Mouse (Mus musculus) left cerebral cortex, adult 18-20 months (tissue): ENCODE results near the gene Nsun3. TPM values are rescaled to one million over a fixed set of nuclear protein-coding genes. Genes with fewer than 3 reads are reported as not detected.

Experiments
- DNase-seq, 2 experiments: peaks; one replicate each; pipeline ENCODE4 v3.0.0; 2021 to 2022; ENCODE audit warnings: low spot score in 2 of 2, mixed read lengths in 1 of 2
- long read RNA-seq, 2 experiments: library from polyadenylated mRNA; stranded (forward); transcript quantifications; one replicate each; pipeline ENCODE4 v2.0.0; 2021
- total RNA-seq, 2 experiments: library from RNA; stranded (reverse); gene quantifications; 2 replicates each; pipeline ENCODE4 v1.2.3; 2021

Nsun3 gene
- 10 to 100 TPM; 10.1 to 14.1 TPM for total RNA-seq
- long read RNA-seq, experiment 1, partial matches to known transcripts, result 1 of 1 reads
- long read RNA-seq, experiment 1, other reads (novel, unspliced or antisense), result 0 of 1 reads
- long read RNA-seq, experiment 2, partial matches to known transcripts, result 0 of 1 reads
- long read RNA-seq, experiment 2, other reads (novel, unspliced or antisense), result 0 of 1 reads

DNA sequence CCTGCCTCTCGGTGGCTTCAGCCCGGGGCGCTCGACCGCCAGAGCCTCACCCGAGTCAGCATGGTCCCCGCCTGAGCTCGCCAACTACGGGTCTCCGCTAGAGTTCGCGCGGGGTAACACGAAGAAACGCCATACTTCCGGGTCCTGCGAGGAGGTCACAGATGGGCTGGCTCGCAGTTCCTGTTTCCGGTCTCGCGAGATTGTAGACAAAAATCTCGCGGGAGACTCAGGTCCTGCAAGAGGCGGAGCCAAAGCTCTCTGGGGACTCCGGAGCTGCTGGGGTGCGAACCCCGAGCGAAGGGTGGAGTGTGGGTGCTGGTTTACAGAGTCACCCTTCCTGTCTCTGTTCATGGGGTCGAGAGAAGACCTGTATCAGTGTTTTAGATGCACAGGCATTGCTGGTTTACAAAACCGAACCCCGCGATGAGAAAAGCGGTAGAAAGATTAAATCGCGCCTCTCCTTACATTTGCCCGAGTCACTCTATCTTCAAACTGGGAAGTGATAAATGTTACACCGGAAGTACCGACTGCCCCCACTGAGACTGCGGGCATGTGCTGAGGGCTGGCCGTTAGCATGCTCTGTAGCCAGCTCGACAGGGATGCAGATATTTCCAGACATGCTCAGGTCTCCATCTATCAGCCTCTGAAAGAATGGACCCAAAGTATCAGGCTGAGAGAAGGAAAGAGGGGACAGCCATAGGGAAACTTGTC, at the start of gene Nsun3:
Gene Nsun3, minus strand, starts transcription at position 198 of the 711 bp plus-strand sequence.
- peak; percentile 88 to 92 for DNase-seq

GRCm38 (mm10) chr16:62834016-62834735, 47.6 kb upstream of the Nsun3 start:
- DNase-seq, result no peak

DNA sequence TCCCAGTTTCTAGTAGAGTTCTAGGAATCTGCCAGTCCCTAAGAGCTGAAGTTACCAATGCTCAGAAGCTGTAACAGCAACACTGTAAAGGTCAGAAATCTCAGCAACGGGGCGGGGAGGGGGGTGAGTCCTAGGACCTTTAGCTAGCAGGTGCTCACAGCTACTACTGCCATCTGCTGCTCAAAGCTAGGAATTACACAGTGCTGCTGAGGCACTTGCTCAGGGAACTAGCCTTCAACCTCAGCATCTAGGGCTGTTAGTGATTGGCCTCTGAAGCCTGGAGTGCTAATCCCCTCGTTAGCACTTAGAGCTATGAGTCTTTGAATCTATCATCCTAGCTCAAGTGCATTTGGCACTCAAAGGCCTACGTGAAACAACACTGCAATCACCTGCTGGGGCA, 45.9 kb upstream of the Nsun3 start:
- peak in 1 of 2 experiments; percentile 31 for DNase-seq

DNA sequence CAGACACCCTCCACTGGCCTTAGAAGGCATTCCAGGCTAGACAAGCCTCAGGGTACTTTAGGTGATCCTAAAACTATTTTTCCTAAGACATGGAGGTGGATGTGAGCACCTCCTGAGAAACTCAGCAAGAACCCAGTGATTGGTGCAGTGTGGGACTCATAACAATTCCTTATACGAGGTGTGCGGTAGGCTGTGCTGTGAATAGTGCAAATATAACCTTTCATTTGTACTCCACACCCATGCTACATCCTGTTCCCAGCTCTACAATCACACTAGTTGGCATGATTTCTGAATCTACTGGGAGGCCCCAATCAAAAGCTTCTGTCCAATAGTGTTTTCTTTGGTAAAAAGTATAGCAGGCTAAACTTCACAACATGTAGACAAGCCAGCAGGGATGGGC, 45.4 kb upstream of the Nsun3 start:
- no peak for DNase-seq

DNA sequence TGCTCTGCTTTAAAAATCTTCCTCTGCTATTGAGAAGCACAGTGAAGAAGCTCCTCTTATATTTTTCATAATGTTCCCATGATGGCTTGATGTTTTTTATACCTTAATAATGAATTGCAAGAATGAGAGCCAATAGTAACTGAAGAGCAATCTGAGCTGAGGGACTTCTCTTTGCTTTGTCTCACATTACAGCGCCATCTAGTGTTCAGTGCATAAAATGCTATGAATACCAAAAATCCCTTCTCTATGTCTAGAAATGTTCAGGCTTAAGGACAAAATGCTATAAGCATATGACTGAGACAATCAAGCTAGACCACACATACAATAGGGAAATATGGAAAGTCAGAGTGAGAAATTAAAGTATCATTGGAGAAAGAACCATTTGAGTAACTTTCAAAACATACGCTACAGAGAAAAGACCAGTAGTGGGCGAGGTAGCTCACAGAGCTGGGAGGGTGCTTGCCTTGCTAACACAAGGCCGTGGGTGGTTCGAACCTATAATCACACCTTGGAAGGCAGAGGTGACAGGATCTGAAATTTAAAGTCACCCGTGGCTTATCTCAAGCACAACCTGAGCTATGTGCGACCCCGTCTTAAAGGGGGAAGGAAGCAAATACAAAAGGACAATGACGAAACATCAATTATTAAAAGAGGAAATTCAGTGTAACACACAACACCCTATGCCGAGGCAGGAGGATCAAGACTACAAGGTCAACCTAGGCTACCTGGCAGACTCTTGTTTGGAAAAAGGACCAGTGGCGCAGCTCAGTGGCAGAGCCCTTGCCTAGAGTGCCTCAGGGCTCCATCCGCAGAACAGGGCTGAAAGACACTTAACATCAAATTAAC, 39.8 kb upstream of the Nsun3 start:
- DNase-seq, result no peak

DNA sequence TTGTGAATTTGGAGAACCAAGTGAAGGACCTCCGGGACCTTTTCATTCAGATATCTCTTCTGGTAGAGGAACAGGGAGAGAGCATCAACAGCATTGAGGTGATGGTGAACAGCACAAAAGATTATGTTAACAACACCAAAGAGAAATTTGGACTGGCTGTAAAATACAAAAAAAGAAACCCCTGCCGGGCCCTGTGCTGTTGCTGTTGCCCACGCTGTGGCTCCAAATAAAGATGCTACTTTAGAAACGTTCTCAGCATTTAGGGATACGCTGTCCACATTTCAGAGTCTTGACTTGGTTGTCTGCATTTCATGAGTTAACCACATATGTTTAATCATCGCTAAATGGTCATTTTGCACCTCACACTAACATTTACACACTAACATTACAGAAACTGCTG, 35.9 kb upstream of the Nsun3 start:
- DNase-seq, result no peak

- DNase-seq, result no peak
These were observed 27.9 kb upstream of the Nsun3 start, which contains the start of gene Stx19 for GRCm38 (mm10) chr16:62814491-62814890. Gene Stx19 (plus strand): TSS chr16:62814676.

DNA sequence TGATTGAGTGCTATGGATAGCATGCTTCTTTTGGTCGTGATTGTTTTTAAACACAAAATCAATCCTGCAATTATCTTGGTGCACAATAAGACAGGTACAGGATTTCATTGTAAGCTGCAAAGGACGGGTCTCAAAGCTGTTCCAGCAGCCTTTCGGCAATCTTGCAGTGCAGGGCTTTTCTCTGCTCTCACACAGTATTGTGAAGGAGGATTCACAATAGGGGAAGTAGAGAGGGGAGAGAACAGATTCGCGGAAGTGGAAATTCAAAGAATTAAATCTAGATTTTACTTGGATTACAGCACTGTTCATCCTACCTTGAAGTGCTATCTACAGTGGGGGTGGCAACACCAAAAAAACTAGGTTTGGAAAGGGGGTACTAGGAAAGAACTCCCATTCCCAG, 27.2 kb upstream of the Nsun3 start:
- no peak for DNase-seq

DNA sequence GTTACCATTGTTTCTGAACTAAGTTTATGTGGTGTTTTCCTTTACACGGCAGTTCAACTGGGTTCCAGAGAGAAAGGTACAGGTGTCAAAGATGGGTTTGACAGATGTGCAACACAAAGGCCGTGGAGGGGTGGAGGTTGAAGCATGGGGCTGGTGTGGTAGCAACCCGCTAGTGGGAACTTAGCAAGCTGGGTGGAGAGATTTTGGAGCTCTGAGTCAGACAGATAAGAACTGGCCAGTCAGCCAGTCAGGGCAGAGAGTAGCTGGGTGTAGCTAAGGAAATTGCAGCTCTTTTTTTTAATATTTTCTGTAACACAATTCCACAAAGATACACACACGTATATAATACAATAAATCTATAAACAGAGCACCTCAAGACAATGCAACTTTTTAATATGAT, 24.2 kb upstream of the Nsun3 start:
- DNase-seq, result no peak

GRCm38 (mm10) chr16:62807249-62807979, 20.8 kb upstream of the Nsun3 start:
- no peak for DNase-seq

DNA sequence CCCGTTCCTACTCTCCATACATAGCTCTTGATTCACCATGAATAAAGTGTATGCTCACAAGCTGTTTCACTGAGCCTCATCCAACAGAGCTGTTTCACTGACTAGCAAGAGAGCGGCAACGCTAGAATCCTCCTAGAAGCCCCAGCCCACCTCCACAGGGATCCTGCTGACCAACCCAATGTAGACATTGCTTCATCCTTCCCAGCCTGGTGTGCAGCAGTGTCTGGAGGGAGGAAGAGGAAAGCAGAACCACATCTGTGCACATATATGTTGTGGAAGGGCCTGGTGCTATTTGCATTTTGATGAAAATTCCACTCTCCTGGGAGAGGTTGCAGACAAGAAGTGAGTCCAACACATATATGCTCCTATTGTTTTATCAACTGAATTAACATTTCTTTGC, 18.0 kb upstream of the Nsun3 start:
- no peak for DNase-seq

GRCm38 (mm10) chr16:62799839-62800238, 13.2 kb upstream of the Nsun3 start:
- DNase-seq, result no peak

DNA sequence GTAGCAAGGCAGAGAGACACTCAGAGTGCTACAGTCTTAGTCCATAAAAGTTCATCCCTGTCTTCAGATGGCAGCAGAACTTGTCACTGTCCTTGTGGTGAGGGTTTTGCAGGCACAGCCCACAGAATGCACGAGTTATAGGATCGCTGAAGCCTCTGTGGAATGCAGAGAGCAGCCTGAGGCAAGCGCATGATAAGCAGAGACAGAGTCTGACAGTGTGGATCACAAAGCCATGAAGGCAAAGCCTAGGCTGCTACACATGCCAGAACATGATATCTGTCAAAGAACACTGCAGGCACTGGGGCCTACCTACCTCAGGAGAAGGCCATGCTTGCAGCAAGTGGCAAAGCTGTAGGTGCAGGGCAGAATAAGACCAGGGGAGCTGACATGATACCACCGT, 12.8 kb upstream of the Nsun3 start:
- DNase-seq, result no peak

DNA sequence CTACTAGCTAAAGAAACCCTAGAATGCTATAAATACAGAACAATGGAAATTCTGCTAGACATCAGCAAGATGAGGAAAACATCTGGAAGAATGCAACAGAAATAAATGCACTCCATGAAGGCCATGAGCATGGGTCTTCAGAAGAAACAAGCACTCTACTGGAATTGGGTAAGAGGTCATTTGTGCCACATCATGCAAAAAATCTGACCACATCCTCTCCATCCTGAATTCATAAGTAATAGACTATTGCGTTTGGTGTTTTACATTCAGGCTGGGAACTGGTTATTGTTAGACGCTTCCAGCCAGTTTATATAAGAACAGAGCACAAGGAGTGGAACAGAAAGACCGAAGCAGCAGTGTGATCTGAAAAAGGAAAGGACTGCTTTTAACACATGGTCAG, 12.2 kb upstream of the Nsun3 start:
- no peak for DNase-seq

- no peak for DNase-seq
These were observed 10.0 kb upstream of the Nsun3 start for GRCm38 (mm10) chr16:62796608-62797007.

- DNase-seq, result no peak
These were observed 4.4 kb downstream of the Nsun3 start for GRCm38 (mm10) chr16:62782229-62782628.

DNA sequence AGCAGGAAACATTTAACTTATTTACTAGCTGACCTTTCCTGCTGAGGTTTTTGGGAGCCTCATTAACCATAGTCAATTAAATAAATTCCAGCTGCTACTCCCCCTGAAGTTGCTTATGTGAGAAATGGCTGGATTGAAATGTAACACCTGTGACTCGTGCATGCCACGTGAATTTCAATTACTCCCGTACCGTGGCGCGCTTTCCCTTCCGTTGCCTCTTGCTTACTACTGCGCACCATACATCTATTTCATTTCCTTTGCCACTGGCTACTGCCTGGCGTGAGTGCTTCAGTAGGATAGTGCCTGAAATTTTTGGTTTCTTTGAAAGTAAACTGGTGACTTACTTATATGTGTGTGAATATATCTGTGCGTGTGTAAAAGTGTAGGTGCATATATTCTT, 8.3 kb downstream of the Nsun3 start:
- no peak for DNase-seq

DNA sequence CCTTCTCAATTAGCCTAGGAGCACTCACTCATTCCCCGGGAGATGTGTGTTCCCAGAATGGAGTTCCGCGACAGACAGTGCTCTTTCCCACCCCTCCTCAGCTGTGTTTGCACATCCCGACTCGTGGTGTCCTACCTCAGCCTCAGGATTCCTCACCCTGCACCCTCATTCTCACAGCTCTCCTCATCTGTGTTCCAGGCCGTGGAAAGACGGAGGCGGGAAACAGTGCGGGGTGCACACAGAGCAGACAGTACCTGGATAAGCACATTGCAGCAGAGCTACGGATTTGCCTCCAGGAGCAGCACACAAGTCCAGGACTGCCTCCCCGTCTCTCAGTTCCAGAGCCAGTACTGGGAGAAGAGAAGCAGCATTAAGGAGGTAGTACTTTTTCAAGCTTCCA, 10.6 kb downstream of the Nsun3 start:
- no peak for DNase-seq

DNA sequence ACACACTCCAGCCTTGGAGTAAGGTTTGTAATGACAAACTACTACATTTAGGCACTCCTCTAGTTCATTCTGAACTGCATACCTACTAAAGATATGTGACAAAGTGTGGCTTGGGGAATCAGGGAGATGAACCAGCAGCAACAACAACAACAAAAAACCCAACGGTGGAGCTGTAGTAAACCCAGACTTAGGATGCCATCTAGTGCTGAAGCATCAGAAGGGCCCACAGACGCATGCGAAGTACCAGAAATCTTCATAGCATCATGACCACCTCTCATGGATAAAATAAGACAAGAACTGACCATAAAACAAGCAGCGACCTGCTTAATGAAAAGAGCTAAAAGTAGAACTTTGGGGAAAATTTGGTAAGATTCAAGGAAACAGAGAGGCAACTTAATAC, 13.2 kb downstream of the Nsun3 start:
- no peak for DNase-seq

DNA sequence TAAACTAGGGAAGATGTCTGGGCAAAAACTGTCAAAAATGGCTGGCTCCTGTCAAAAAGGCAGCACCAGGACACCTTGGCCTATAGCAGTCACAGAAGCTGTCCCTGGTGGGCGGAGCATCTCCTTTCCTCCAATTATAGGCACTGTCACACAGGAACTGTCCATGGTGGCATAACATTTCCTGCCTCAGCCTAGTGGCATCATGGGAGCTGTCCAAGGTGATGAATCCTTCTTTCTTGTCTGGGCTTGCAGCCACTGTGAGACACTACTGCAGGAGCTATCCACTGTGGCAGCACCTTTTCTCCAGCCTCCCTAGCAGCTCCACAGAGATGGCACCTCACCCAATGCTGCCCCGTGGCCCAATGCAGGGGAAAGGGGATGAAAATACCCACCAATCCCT, 28.3 kb downstream of the Nsun3 start:
- no peak for DNase-seq

- DNase-seq, result no peak
These were observed 31.3 kb downstream of the Nsun3 start for GRCm38 (mm10) chr16:62755307-62755706.
